Mouse (Mus musculus) heart, embryonic 14.5 days (tissue): ENCODE measurements around the gene Fkbpl. TPM values are rescaled to one million over a fixed set of nuclear protein-coding genes. Genes with fewer than 3 reads are reported as not detected.

Experiments used
- ATAC-seq: fragments of 200-750 bp; cut with Nextera tagmentation; 2 replicates; pipeline ENCODE4 v1.8.0; 2017; ENCODE audit warnings: low read depth, moderate TSS enrichment; ENCODE audit not compliant: insufficient number of reproducible peaks, insufficient read depth, low FRiP score
- H3K27ac ChIP-seq, 2 experiments: fragments of 200-500 bp in 1 of 2; fragments of 300-500 bp in 1 of 2; sonication (generic) in 1 of 2; replicated peaks in 1 of 2; 2 replicates each; pipeline ENCODE4 v1.5.1; 2012 to 2014; ENCODE audit warnings: low read depth in 2 of 2, low read length in 2 of 2, control low read depth in 1 of 2, mild to moderate bottlenecking in 1 of 2, mixed read lengths in 1 of 2; ENCODE audit not compliant: control insufficient read depth in 1 of 2, insufficient read depth in 1 of 2
- H3K27me3 ChIP-seq: fragments of 300-500 bp; sonication (generic); 2 replicates; pipeline ENCODE4 v1.6.1; 2014; ENCODE audit warnings: mild to moderate bottlenecking, low read length, control low read depth; ENCODE audit not compliant: control insufficient read depth, insufficient read depth
- H3K36me3 ChIP-seq: fragments of 300-500 bp; sonication (generic); 2 replicates; pipeline ENCODE4 v1.6.1; 2014; ENCODE audit warnings: mild to moderate bottlenecking, control low read depth, low read length, mixed read lengths; ENCODE audit not compliant: control insufficient read depth, insufficient read depth
- H3K4me1 ChIP-seq, 2 experiments: fragments of 200-500 bp in 1 of 2; fragments of 300-500 bp in 1 of 2; sonication (generic) in 1 of 2; 2 replicates each; pipeline ENCODE4 v1.6.1; 2012 to 2014; ENCODE audit warnings: low read length in 2 of 2, control low read depth in 1 of 2, mixed read lengths in 1 of 2; ENCODE audit not compliant: control insufficient read depth in 2 of 2, insufficient read depth in 2 of 2
- H3K4me2 ChIP-seq: fragments of 300-500 bp; sonication (generic); 2 replicates; pipeline ENCODE4 v1.6.1; 2014; ENCODE audit warnings: mild to moderate bottlenecking, low read length
- H3K4me3 ChIP-seq, 2 experiments: fragments of 200-500 bp in 1 of 2; fragments of 300-500 bp in 1 of 2; sonication (generic) in 1 of 2; 2 replicates each; pipeline ENCODE4 v1.5.1; 2012 to 2014; ENCODE audit warnings: low read length in 2 of 2, mild to moderate bottlenecking in 2 of 2, control low read depth in 1 of 2, low read depth in 1 of 2, moderate library complexity in 1 of 2; ENCODE audit not compliant: control insufficient read depth in 1 of 2, insufficient read depth in 1 of 2
- H3K9ac ChIP-seq: fragments of 300-500 bp; sonication (generic); 2 replicates; pipeline ENCODE4 v1.6.1; 2014; ENCODE audit warnings: mild to moderate bottlenecking, low read length
- H3K9me3 ChIP-seq: fragments of 300-500 bp; sonication (generic); 2 replicates; pipeline ENCODE4 v1.6.1; 2016; ENCODE audit warnings: low read length, control low read depth; ENCODE audit not compliant: control insufficient read depth
- WGBS: fragments of 180-500 bp; shearing (Covaris S2); extraction: QIAGEN DNeasy Blood & Tissue Kit; methylation state at CpG from one replicate; pipeline ENCODE4 v1.1.7; 2014; 5-methylcytosine and 5-hydroxymethylcytosine counted together
- polyA plus RNA-seq: library from polyadenylated mRNA; unstranded; fragments of >200 nt; fragmentation: Nextera tagmentation; extraction: Ambion mirVana; gene quantifications from 2 replicates; pipeline ENCODE4 v1.2.1, GENCODE M21; 2014

Gene Fkbpl
- polyA plus RNA-seq, 1 experiment from 2014 or later = 8.9 TPM

GRCm38 (mm10) chr17:34685120-34686110 lies 40.9 kb downstream of the Fkbpl start:
- Histone ChIP-seq H3K9ac (no peak overlapping the region), H3K4me1 (peaks cover 37 to 41% of the 10 kb centered on the region in 2 experiments; a peak in 3 of 4 replicates), H3K36me3 (no peaks in the 10 kb centered on the region), H3K9me3 (no peaks in the 10 kb centered on the region), H3K27ac (peak overlapping the region; percentile 20 to 65; a peak in 3 of 4 replicates), H3K4me2 (no peak overlapping the region), H3K4me3 (no peak overlapping the region), H3K27me3 (peaks cover under 1% of the 10 kb centered on the region; the same call in 1 of the 2 replicates)
- WGBS = 69% methylated on average over 28 of the region's 28 CpGs
- peak; percentile 51 for ATAC-seq

GRCm38 (mm10) chr17:34688889-34689288 lies 44.3 kb downstream of the Fkbpl start:
- 92% methylated on average over 7 of the region's 7 CpGs for WGBS
- Histone ChIP-seq H3K9me3 (no peaks in the 10 kb centered on the region), H3K4me1 (peaks cover 17 to 27% of the 10 kb centered on the region in 2 experiments; a peak in 3 of 4 replicates), H3K27ac (no peak overlapping the region), H3K36me3 (no peaks in the 10 kb centered on the region), H3K4me3 (no peak overlapping the region), H3K9ac (no peak overlapping the region), H3K4me2 (no peak overlapping the region), H3K27me3 (no peaks in the 10 kb centered on the region)
- no peak for ATAC-seq

- ATAC-seq = no peak
- Histone ChIP-seq H3K4me1 (peaks cover 3 to 12% of the 10 kb centered on the region in 2 experiments; a peak in 2 of 4 replicates), H3K27ac (no peak overlapping the region), H3K4me3 (no peak overlapping the region), H3K9ac (no peak overlapping the region), H3K36me3 (no peaks in the 10 kb centered on the region), H3K9me3 (no peaks in the 10 kb centered on the region), H3K27me3 (no peaks in the 10 kb centered on the region), H3K4me2 (no peak overlapping the region)
- WGBS = 43% methylated on average over 4 of the region's 4 CpGs
Observed at GRCm38 (mm10) chr17:34690458-34690857, 45.9 kb downstream of the Fkbpl start.

- 46% methylated on average over 7 of the region's 7 CpGs for WGBS
- H3K36me3 ChIP-seq = no peaks in the 10 kb centered on the region
- H3K9me3 ChIP-seq = no peaks in the 10 kb centered on the region
- peaks cover 0 to 5% of the 10 kb centered on the region in 2 experiments; a peak in 1 of 4 replicates for H3K4me1 ChIP-seq
- H3K27me3 ChIP-seq = no peaks in the 10 kb centered on the region
- H3K4me3 ChIP-seq = no peak overlapping the region
- peak overlapping the region in 1 of 2 experiments; percentile 42; a peak in 1 of 4 replicates for H3K27ac ChIP-seq
- no peak overlapping the region for H3K9ac ChIP-seq
- no peak for ATAC-seq
- no peak overlapping the region for H3K4me2 ChIP-seq
Observed at GRCm38 (mm10) chr17:34692906-34693305, 48.3 kb downstream of the Fkbpl start.

Other genes starting within 250 kb of the Fkbpl start
- gene BC051142, start 245.9 kb upstream of the Fkbpl start, polyA plus RNA-seq = not detected in 2 replicates
- not detected in 2 replicates for gene Btnl4, start 167.4 kb upstream of the Fkbpl start, polyA plus RNA-seq
- gene Btnl6, start 127.4 kb upstream of the Fkbpl start, polyA plus RNA-seq = not detected in 2 replicates
- 9.8 and 11.4 TPM in 2 replicates for gene Notch4, start 80.5 kb upstream of the Fkbpl start, polyA plus RNA-seq
- 6.1 and 7.5 TPM in 2 replicates for gene Gpsm3, start 55.0 kb upstream of the Fkbpl start, polyA plus RNA-seq
- 5.4 and 7.9 TPM in 2 replicates for gene Pbx2, start 53.5 kb upstream of the Fkbpl start, polyA plus RNA-seq
- gene Ager, start 46.9 kb upstream of the Fkbpl start, polyA plus RNA-seq = 1.2 and 1.8 TPM in 2 replicates
- 87.0 and 90.9 TPM in 2 replicates for gene Rnf5, start 41.1 kb upstream of the Fkbpl start, polyA plus RNA-seq
- 26.1 and 54.4 TPM in 2 replicates for gene Agpat1, start 40.5 kb upstream of the Fkbpl start, polyA plus RNA-seq
- 0.46 and 0.55 TPM in 2 replicates for gene Egfl8, start 28.8 kb upstream of the Fkbpl start, polyA plus RNA-seq
- 30.4 and 33.3 TPM in 2 replicates for gene Ppt2, start 16.3 kb upstream of the Fkbpl start, polyA plus RNA-seq
- 0.27 and 0.39 TPM in 2 replicates for gene Prrt1, start 15.2 kb upstream of the Fkbpl start, polyA plus RNA-seq
- gene Atf6b, start 2.4 kb downstream of the Fkbpl start, polyA plus RNA-seq = 28.7 and 34.3 TPM in 2 replicates
- 2.7 and 3.0 TPM in 2 replicates for gene Tnxb, start 25.8 kb downstream of the Fkbpl start, polyA plus RNA-seq
- gene C4b, start 99.1 kb downstream of the Fkbpl start, polyA plus RNA-seq = 0.13 and 0.23 TPM in 2 replicates
- not detected in 2 replicates for gene Cyp21a1, start 159.8 kb downstream of the Fkbpl start, polyA plus RNA-seq
- gene Stk19, start 192.2 kb downstream of the Fkbpl start, polyA plus RNA-seq = 17.1 and 18.4 TPM in 2 replicates
- 26.6 and 33.1 TPM in 2 replicates for gene Dxo, start 192.3 kb downstream of the Fkbpl start, polyA plus RNA-seq
- 22.4 and 23.0 TPM in 2 replicates for gene Skiv2l, start 205.4 kb downstream of the Fkbpl start, polyA plus RNA-seq
- gene Nelfe, start 205.6 kb downstream of the Fkbpl start, polyA plus RNA-seq = 65.7 and 65.8 TPM in 2 replicates
- 1.2 and 2.7 TPM in 2 replicates for gene Cfb, start 217.8 kb downstream of the Fkbpl start, polyA plus RNA-seq
- 0.38 and 0.53 TPM in 2 replicates for gene Zbtb12, start 234.7 kb downstream of the Fkbpl start, polyA plus RNA-seq
- gene Gm20547, start 237.3 kb downstream of the Fkbpl start, polyA plus RNA-seq = not detected in 2 replicates